Mouse (Mus musculus) spleen, postnatal 36 days (tissue): ENCODE results near the gene Gm20388.

Source experiments
- DNase-seq, 2 experiments: peaks; one replicate each; pipeline ENCODE4 v3.0.0; 2022; ENCODE audit warnings: low spot score in 2 of 2, mixed read lengths in 1 of 2

Gene Gm20388

DNA sequence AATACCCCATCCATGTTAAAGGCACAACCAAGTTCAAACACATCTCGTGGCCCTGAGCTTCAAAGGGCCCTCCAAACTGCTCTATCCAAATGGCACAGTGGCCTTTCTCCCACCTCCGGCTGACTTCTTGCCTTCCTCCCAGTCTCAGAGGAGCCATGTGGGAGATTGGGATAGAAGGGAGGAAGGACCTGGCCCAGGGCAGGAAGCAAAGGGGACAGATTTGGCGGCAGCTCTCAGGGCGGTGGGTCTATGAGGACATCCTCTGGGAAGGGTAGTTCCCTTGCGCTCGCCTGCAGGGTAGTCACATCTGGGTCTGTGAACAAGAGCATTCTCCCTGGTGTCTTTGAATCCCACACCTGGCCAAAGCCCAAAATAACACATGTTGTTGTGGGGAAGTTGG lies 2786.9 kb downstream of the Gm20388 start:
- no peak for DNase-seq

DNA sequence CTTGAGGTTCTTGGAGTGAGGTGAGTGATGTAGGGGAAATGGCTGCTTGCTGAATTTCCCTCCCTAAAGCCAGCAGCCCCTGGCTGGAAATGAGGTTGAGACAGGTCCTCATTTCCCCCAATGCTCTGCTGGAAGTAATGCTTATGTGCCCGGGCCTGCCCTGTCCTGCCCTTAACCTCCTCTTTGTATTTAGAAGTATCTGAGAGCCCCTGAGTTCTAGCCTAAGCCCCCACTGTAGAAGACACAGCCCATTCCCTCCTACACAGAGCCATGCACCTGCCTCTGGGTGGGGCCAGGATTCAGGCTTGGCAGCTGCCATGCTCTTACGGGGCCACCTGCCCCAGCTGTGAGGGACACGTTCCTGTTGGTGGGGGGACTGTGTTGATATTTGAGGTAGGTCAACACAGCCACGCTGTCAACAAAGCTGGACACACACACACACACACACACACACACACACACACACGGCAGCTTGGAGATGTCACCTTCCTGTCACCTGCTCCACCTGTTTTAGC lies 2787.7 kb downstream of the Gm20388 start:
- peak; percentile 64 to 66 for DNase-seq

DNA sequence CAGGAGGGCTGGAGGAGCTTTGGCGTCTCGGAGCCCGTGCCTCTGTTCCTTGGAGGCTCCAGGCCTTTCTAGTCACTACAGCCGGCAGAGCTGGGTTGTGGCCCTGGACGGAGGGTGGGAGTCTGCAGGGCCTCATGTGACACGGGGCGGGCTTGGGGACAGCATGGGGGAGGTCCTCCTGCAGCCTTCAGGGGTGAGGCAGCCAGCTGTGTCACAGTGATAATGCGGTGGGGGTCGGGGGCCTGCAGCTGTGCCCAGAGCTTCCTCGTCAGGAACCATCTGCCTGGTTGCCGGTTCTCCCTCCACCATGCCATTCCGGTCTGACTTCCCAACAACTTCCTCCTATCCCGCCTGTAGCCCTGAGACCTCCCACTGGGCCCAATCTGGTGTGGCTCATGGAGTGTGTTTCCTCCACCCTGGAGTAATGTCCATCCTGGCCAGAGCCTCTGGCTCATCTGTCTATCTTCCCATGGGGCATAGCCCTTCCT lies 2788.4 kb downstream of the Gm20388 start, which contains the start of gene Cbfa2t3:
TSS of gene Cbfa2t3 (minus strand) at position 105 of the 488 bp plus-strand sequence.
- peak; percentile 74 to 76 for DNase-seq

DNA sequence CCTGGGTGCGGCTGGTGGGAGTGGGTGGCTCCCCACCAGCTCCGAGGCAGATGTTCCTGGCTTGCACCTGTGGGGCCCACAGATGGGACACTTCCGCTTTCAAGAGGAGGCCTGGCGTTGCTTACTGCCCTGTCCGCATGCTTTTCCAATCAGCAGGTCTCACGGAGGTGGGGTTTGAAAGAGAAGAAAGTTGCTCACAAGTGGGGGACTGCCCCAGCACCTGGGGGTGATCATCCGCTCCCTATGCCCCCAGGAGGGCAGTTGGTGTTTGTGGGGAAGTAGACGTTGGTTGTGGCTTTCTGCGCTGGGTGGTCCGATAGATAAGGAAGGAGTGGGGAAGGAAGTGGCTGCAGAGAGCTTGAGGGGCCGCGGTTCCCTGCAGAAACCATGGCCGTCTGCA lies 2790.0 kb downstream of the Gm20388 start:
- peak; percentile 92 to 93 for DNase-seq

DNA sequence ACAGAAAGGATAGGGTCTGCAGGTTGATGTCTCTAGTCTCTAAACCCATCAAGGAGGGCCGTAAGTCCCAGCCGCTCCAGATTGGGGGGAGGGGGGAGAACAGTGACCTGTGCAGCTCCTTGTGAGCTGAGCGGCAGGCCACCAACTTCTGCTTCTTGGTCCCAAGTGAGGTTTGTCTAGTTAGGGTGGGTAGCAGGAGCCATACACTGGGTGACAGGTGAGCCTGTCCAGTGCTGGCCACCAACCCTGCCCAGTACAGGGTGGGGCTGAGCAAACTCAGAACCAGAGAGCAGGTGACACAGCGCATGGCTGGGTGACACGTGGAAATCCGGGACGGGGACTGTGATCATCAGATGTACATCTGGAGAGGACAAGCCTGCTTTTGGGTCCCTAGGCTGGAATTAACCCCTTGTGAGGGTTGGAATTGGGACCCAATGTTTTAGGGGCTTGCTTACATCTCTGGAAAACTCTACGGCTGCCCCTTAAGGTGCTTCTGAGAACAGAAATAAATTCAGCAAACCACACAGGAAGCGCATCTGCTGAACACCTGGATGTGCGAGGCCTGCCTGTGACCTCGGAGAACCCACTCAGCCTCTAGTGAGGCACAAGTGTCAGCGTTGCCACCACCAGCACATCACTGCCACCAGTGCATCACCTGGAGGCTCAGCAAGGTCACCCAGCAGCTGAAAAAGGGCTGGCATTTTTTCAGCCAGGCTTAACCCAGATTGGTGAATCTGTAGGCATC lies 2791.0 kb downstream of the Gm20388 start:
- peak; percentile 79 to 80 for DNase-seq

DNA sequence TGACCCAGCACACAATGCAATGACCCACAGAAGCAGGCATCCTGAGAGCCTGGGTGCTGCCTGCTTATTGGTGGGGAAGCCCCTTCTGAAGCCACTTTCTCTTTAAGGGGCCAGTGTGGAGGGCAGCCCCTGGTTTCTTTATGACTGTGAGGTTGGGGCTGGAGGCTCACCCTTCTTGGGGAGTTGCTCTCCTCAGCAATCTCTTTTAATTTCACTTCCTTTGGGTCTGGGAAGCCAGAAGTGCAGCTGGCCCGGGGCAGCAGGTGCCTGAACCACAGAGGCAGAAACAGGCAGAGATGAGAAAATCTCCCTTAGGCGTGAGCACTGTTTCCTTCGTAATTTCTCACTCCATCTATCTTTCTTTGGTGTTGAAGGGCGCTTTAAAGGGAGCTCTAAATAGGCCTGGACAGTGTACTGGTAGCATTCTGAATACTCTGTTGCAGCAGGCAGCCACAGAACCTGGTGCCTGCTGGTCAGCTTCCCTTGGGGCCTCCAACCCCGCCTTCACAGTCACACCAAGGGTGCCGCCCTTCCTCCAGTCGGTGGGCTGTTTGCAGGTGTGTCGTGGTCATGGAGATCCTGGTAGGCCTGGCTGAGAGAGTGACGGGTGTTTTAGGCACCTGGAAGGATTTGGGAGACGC lies 2791.8 kb downstream of the Gm20388 start:
- DNase-seq: peak; percentile 83 to 84

DNA sequence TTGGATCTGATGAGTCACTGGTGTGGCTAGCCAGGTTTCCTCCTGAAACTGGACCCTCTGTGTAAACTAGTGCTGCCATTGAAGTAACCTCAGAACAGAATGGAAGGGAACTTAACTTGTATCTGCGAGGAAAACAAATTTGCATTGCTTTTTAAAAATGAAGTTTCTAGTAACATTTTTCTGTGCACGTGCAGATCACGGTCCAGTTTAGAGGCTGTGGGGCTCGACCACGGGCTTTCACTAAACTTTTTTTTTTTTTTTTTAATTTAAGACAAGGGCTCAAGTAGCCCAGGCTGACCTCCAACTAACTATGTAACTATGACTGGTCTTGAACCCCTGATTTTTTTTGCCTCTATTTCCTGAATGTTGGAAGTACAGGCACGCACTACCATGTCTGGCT lies 2792.3 kb downstream of the Gm20388 start:
- DNase-seq: no peak

DNA sequence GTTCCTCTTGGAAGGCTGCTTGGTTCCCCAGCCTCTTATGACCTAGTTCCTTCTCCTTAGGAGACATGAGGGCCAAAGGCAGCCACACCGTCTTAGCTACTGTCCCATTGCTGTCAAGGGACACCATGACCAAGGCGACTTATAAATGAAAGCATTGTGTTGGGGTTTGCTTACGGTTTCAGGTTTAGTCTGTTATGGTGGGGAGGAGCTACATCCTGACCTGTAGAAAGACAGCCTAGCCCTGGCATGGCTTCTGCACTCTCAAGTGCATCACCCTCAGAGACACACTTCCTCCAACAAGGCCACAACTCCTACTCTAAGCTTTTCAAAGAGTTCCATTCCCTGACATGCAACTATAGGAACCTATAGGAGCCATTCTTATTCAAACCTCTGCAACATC lies 2794.0 kb downstream of the Gm20388 start:
- peak; percentile 38 to 53 for DNase-seq

DNA sequence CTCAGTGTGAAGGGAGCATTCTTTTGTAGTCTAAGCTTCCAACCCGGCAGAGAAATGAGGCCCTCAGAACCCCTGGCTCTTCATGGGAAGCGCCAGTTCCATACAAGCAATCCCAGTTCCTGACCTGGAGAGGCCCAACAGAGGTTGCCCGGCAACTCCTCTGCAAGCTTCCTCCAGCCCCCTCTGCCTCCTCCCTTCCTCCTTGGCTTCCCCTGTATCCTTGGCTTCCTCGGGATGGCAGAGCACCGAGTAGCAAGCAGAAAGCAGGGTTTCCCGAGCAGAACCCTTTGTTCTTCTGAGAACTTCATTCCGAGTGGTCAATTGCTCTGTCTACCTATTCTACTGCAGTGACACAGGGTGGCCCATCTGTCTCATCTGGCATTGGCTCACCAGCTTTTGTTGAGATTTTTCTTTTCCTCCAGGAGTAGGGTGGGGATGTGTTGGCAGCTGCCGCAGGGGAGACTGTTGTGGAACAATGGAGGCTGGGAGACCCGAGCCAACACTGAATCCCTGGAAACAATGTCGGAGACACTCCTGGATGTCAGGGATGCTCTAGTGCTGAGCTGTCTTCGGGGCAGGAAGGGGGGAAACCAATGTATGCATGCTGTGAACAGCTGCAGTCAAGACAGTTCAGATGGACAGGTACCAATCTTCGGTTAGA lies 2795.4 kb downstream of the Gm20388 start:
- DNase-seq: no peak

DNA sequence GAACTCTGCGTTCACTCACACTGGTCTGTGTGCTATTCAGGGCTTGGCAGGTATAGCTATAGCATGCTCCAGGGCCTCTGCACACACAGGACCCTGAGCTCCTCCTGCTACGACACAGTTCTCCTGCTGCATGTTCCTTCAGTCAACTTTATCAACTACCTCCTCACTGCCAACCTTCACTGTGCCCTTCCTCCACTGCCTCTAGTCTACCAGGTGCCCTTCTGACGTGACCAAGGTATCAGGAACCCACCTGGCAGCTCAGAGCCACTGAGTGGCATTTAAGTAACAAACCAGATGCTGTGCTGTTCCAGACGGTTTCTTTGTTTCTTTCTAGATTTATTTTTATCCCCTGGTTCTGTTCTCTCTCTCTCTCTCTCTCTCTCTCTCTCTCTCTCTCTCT lies 2796.5 kb downstream of the Gm20388 start:
- DNase-seq: no peak

DNA sequence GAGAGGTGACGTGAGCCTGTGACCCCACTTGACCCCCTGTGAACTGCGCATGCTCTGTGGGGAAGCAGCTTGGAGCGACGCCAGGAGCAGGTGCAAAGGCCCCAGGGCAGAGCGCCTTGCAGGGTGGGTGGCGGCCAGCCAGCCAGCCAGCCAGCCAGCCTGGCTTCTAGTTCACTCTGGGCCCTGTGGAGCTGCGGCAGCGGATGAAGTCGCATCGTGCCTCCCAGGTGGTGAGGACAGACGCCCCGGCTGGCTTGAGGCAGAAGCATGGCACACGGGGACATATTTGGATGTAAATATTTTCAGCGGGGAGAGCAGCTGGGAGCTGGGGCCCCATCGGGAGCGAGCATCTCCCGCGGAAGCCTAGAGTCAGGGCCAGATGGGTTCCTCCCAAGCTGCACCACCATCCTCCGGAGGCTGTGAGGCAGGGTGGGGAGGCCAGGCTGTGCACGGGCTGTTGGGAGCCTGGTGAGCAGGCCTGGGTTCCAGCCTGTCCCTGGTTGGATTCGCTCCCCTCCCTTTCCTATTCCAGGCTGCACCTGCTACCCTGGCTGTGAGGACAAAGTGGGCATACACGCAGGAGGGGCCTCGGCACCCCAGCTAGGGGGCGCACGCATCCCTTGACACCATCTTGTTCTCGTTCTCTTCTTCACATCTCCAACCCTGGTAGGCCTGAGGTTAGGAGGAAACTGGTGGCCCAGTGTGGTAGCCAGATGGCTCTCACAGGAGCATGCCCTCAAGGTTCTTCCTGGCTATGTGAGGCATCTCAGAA lies 2798.9 kb downstream of the Gm20388 start:
- peak in 1 of 2 experiments; percentile 39 for DNase-seq

DNA sequence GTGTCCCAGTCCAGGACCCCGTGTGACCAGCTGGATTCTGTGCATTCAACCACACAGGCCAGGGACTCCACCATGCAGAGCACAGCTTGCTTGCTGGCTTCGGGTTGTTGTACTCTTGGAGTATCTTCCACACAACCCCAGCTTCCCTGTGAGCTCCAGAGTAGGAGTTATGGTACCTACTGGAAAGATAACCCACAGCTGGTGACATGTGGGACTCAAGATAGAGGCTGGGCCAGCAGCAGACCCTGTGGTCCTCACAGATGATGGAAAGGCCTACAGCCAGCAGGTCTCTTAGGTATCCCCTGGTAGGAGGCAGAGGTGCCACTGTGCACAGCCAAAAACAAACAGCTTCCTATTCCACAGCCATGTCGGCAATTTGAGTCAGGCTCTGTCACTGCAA lies 2800.8 kb downstream of the Gm20388 start:
- no peak for DNase-seq

DNA sequence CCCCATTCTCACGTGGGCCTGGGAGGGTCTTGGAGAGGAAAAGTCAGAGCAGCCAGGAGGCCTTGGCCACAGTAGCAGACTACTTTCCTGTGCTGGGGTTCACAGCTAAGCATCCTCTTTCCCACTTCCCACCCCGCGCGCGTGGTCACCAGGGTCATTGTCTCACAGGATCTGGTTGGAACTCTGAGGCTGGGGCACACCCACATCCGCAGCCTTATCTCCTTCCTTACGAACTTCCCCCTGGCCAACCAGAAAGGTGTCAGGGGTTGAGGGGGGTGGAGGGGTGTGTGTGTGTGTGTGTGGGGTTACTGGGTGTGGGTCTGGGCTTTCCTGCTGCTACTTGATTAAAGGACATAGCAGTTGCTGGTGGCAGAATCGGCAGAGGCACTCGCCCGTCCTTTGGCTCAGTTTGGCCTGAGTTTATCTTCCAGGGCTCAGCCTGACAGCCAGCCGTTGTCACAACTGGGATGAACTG lies 2801.3 kb downstream of the Gm20388 start:
- peak in 1 of 2 experiments; percentile 29 for DNase-seq

DNA sequence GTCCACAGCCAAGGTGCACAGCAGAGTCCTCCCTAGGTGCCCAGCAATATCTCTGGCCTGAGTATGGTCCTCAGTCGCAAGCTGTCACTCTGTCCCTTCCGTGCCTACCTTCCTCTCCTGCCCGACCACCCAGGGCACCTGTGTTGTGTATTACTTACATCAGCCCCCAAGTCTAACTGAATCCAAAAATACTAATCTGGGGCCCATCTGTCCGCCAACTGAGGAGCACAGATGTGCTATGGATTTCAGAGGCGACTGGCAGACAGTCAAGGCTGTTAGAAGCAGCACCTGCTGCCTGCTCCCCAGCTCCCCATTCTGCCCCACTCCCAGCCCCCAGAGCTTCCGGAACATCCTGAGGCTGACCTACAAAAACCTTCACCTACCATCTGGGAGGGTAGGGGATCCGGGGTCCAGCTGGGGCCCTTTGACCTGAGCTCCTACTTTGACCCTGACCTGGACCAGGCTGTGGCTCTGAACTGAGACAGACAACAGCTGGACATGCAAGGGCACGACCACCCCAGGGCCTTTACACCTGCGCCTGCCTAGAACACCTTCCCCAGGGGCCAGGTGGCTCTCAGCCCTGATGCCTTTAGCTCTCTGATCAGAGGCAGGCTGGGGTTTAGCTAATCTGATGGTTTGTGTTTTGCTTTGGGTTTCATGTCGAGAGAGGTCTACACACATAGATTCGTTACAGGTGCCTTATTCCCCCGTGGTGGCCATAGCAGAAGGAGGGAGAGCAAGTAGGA lies 2801.9 kb downstream of the Gm20388 start:
- no peak for DNase-seq

DNA sequence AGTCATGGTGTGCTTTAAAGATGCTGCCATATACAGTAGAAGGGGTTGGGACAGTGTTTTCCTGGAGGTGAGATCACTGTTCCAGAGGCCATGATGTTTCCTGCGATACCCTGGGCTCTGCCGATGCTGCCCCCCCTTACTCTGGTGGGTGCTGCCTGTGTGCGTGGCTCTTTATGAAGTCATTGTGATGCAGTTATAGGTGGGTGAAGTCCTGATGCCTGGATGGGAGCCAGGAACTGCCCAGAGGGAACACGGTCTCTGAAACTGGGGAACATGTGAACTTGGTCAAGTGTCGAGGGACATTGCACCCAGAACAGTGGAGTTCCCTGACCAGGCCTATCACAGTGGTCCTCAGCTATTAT lies 2802.5 kb downstream of the Gm20388 start:
- no peak for DNase-seq

DNA sequence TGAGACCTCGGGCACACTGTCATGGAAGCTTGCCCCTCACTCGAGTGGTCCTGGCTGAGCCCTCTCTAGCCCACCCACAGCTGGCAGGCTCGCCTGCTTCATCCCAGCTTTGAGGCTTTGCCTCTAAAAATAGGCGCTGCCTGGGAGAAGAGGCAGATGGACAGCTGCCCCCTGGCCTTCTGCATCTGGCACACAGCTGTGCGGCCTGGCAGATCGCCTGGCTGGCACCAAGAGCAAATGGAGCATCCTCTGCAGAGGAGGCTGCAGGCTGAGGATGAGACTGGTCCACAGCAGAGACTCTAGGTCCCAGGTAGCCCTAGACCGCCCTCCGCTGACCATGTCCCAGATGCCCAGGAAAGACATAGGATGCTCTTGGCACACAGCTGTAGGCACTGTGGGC lies 2805.9 kb downstream of the Gm20388 start:
- no peak for DNase-seq

DNA sequence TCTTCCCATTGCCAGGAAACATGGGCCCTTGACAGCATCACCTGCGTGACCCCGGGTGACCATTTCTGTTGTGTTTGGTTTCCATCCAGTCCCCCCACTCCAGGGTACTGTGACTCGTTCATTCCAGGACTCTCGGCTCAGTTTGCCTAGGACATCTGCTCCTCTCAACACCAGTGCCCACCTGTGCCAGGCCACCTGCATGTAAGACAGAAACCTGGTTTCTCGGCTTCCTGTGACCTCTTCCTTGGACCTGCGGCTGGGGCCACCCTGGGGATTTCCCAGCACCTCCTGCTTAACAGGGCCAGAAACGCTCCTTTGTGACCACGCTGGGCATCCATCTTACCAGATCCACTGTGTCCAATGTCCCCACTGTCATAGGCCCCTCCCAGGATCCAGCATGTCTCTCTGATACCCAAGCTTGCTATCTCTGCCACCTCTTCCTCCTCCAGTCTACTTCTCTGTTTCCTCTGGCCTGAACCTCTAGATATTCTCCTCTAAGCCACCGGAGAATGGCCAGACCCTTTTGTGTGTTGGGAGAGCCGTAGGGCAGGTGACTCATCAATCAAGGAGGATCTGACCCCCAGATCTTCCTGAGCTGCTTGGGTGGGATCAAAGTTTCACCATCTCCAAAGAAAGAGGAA lies 2807.3 kb downstream of the Gm20388 start:
- no peak for DNase-seq

DNA sequence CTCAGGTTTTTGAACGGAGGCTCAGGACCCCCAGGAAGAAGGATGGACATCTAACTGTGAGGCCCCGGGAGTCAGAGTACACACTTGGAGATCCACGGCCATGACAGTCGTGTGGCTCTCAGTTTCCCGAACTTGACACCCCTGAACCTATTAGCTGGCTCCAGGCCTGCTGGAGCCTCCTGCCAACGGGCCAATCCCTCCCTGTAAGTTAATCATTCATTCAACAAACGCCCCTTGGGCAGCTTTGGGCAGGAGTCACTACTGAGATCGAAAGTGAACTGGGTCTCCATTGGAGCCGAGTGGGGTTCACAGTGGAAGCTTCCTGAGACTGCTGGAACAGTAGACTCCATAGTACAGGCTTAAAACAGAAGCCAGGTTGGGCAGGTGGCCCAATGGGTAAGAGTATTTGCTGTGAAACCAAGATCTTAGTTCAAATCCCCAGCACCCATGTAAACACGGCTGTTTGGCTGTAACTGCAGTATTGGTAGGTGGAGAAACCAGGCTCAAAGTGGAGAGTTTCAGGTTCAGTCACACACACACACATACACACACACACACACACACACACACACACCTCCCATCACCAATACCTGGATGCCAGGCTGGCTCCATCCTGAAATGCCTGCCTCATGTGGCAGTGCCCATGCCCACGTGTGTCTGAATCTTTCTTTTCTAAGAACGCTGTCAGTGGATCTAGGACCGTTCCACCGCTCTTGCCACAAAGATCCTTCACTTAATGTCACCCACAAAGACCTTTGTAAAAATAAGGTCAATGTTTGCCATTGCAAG lies 2808.3 kb downstream of the Gm20388 start:
- no peak for DNase-seq

DNA sequence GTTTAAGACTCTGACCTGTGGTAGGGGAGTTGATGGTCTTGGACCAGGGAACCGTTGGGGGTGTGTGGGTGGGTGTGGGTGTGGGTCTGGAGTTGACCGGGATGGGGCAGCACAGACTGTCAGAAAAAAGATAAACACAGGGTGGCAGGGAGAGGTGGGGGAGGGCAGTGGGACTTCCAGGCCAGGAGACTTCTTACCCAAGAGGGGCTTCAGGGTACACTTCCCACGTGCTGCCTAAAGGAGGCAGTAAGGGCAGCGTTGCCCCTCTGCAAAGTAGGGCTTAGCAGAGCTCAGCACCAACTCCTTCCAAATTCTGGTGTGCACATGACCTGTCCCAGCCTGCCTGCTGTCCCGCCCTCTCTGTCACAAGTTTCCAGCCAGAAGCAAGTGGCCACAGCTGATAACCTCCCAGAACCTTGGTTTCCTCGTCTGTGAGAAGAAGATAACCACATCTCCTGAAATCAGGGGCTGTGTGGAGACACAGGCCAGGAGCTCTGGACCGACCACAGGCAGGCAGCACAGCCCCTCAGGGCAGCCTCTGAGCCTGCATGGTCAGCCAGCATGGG lies 2808.9 kb downstream of the Gm20388 start:
- peak; percentile 70 to 85 for DNase-seq
